Mouse (Mus musculus): Measurements from ENCODE around the gene Krt20. TPM values are rescaled to one million over a fixed set of nuclear protein-coding genes. Genes with fewer than 3 reads are reported as not detected.
A peak's percentile ranks its signal among the peaks of the same experiment; 100 is the strongest.

Krt20 gene
- polyA plus RNA-seq, 1 experiment, result not detected

GRCm38 (mm10) chr11:99463155-99463554, 25.2 kb upstream of the Krt20 start:
- WGBS, result 11% methylated on average over 8 of the region's 8 CpGs
- Histone ChIP-seq H3K4me1 (ENCODE audit: control insufficient read depth, insufficient read depth, low read length) (no peaks in the 10 kb centered on the region), H3K4me3 (replicated peaks; ENCODE audit: control insufficient read depth, low read depth, low read length) (no peak overlapping the region), H3K27ac (ENCODE audit: control insufficient read depth, insufficient read depth, low read depth, low read length, poor library complexity) (no peak overlapping the region)
- TF ChIP-seq CTCF (IDR thresholded peaks at IDR 0.05; ENCODE audit: control insufficient read depth, insufficient read depth, low read length) (peak; percentile 83), POLR2A (IDR thresholded peaks at IDR 0.05; ENCODE audit: borderline replicate concordance, control insufficient read depth, low read depth, low read length) (no peak)

- Histone ChIP-seq H3K27ac (ENCODE audit: control insufficient read depth, insufficient read depth, low read depth, low read length, poor library complexity) (no peak overlapping the region), H3K4me3 (replicated peaks; ENCODE audit: control insufficient read depth, low read depth, low read length) (no peak overlapping the region), H3K4me1 (ENCODE audit: control insufficient read depth, insufficient read depth, low read length) (no peaks in the 10 kb centered on the region)
- TF ChIP-seq CTCF (IDR thresholded peaks at IDR 0.05; ENCODE audit: control insufficient read depth, insufficient read depth, low read length), result no peak
- TF ChIP-seq POLR2A (IDR thresholded peaks at IDR 0.05; ENCODE audit: borderline replicate concordance, control insufficient read depth, low read depth, low read length), result no peak
- WGBS, result 70% methylated on average over 7 of the region's 7 CpGs
Observed at GRCm38 (mm10) chr11:99461736-99462135, 23.8 kb upstream of the Krt20 start.

GRCm38 (mm10) chr11:99458887-99459286, 20.9 kb upstream of the Krt20 start:
- no peaks in the 10 kb centered on the region for H3K4me1 ChIP-seq (ENCODE audit: control insufficient read depth, insufficient read depth, low read length)
- H3K27ac ChIP-seq (ENCODE audit: control insufficient read depth, insufficient read depth, low read depth, low read length, poor library complexity), result no peak overlapping the region
- TF ChIP-seq CTCF (IDR thresholded peaks at IDR 0.05; ENCODE audit: control insufficient read depth, insufficient read depth, low read length), result no peak
- no peak for TF ChIP-seq POLR2A (IDR thresholded peaks at IDR 0.05; ENCODE audit: borderline replicate concordance, control insufficient read depth, low read depth, low read length)
- WGBS, result 57% methylated on average over 7 of the region's 7 CpGs
- H3K4me3 ChIP-seq (replicated peaks; ENCODE audit: control insufficient read depth, low read depth, low read length), result no peak overlapping the region

GRCm38 (mm10) chr11:99454759-99455158, 16.8 kb upstream of the Krt20 start:
- no peak for TF ChIP-seq CTCF (IDR thresholded peaks at IDR 0.05; ENCODE audit: control insufficient read depth, insufficient read depth, low read length)
- no peak for TF ChIP-seq POLR2A (IDR thresholded peaks at IDR 0.05; ENCODE audit: borderline replicate concordance, control insufficient read depth, low read depth, low read length)
- H3K4me3 ChIP-seq (replicated peaks; ENCODE audit: control insufficient read depth, low read depth, low read length), result no peak overlapping the region
- H3K27ac ChIP-seq (ENCODE audit: control insufficient read depth, insufficient read depth, low read depth, low read length, poor library complexity), result no peak overlapping the region
- 65% methylated on average over 10 of the region's 10 CpGs for WGBS
- no peaks in the 10 kb centered on the region for H3K4me1 ChIP-seq (ENCODE audit: control insufficient read depth, insufficient read depth, low read length)

GRCm38 (mm10) chr11:99454044-99454443, 16.1 kb upstream of the Krt20 start:
- Histone ChIP-seq H3K4me1 (ENCODE audit: control insufficient read depth, insufficient read depth, low read length) (no peaks in the 10 kb centered on the region), H3K27ac (ENCODE audit: control insufficient read depth, insufficient read depth, low read depth, low read length, poor library complexity) (no peak overlapping the region), H3K4me3 (replicated peaks; ENCODE audit: control insufficient read depth, low read depth, low read length) (no peak overlapping the region)
- 74% methylated on average over 4 of the region's 4 CpGs for WGBS
- TF ChIP-seq CTCF (IDR thresholded peaks at IDR 0.05; ENCODE audit: control insufficient read depth, insufficient read depth, low read length) (no peak), POLR2A (IDR thresholded peaks at IDR 0.05; ENCODE audit: borderline replicate concordance, control insufficient read depth, low read depth, low read length) (no peak)

GRCm38 (mm10) chr11:99448769-99449168, 10.8 kb upstream of the Krt20 start:
- Histone ChIP-seq H3K4me3 (replicated peaks; ENCODE audit: control insufficient read depth, low read depth, low read length) (no peak overlapping the region), H3K4me1 (ENCODE audit: control insufficient read depth, insufficient read depth, low read length) (no peaks in the 10 kb centered on the region), H3K27ac (ENCODE audit: control insufficient read depth, insufficient read depth, low read depth, low read length, poor library complexity) (no peak overlapping the region)
- no peak for TF ChIP-seq CTCF (IDR thresholded peaks at IDR 0.05; ENCODE audit: control insufficient read depth, insufficient read depth, low read length)
- 61% methylated on average over 2 of the region's 2 CpGs for WGBS

- Histone ChIP-seq H3K4me3 (replicated peaks; ENCODE audit: control insufficient read depth, low read depth, low read length) (no peak overlapping the region), H3K27ac (ENCODE audit: control insufficient read depth, insufficient read depth, low read depth, low read length, poor library complexity) (no peak overlapping the region), H3K4me1 (ENCODE audit: control insufficient read depth, insufficient read depth, low read length) (no peaks in the 10 kb centered on the region)
- TF ChIP-seq POLR2A (IDR thresholded peaks at IDR 0.05; ENCODE audit: borderline replicate concordance, control insufficient read depth, low read depth, low read length) (no peak), CTCF (IDR thresholded peaks at IDR 0.05; ENCODE audit: control insufficient read depth, insufficient read depth, low read length) (no peak)
- 63% methylated on average over 8 of the region's 8 CpGs for WGBS
Observed at GRCm38 (mm10) chr11:99441220-99441619, 3.3 kb upstream of the Krt20 start.

- Histone ChIP-seq H3K4me1 (ENCODE audit: control insufficient read depth, insufficient read depth, low read length) (no peaks in the 10 kb centered on the region), H3K27ac (ENCODE audit: control insufficient read depth, insufficient read depth, low read depth, low read length, poor library complexity) (no peak overlapping the region), H3K4me3 (replicated peaks; ENCODE audit: control insufficient read depth, low read depth, low read length) (no peak overlapping the region)
- no peak for TF ChIP-seq CTCF (IDR thresholded peaks at IDR 0.05; ENCODE audit: control insufficient read depth, insufficient read depth, low read length)
- TF ChIP-seq POLR2A (IDR thresholded peaks at IDR 0.05; ENCODE audit: borderline replicate concordance, control insufficient read depth, low read depth, low read length), result no peak
- 66% methylated on average over 10 of the region's 10 CpGs for WGBS
Observed at GRCm38 (mm10) chr11:99439465-99439864, 1.5 kb upstream of the Krt20 start.

GRCm38 (mm10) chr11:99436625-99437024, 1.3 kb downstream of the Krt20 start:
- 52% methylated on average over 4 of the region's 4 CpGs for WGBS
- Histone ChIP-seq H3K27ac (ENCODE audit: control insufficient read depth, insufficient read depth, low read depth, low read length, poor library complexity) (no peak overlapping the region), H3K4me3 (replicated peaks; ENCODE audit: control insufficient read depth, low read depth, low read length) (no peak overlapping the region), H3K4me1 (ENCODE audit: control insufficient read depth, insufficient read depth, low read length) (no peaks in the 10 kb centered on the region)
- TF ChIP-seq POLR2A (IDR thresholded peaks at IDR 0.05; ENCODE audit: borderline replicate concordance, control insufficient read depth, low read depth, low read length) (no peak), CTCF (IDR thresholded peaks at IDR 0.05; ENCODE audit: control insufficient read depth, insufficient read depth, low read length) (no peak)

Measured in bone marrow, adult 2 months (tissue).